In genomic region chr4:53315876-53316762, GRCm38 (mm10) we compare ENCODE assay signal across 12 mouse cellular contexts.
DNase-seq lines count a peak whose midpoint lies in the region; ATAC-seq and TF ChIP-seq lines count a peak whose summit lies in the region.
"Had no signal": no experiment of that assay in that cellular context is flagged by ENCODE, and none has a peak within 500 bp of the region (broad histone marks: within the 10 kb centered on the region; RNA-seq: fewer than 3 reads in every experiment).

No protein-coding gene starts in this region.

- DNase-seq in heart, adult 8-10 months (ENCODE audit: low spot score): no peak
- no peak for DNase-seq in midbrain, embryonic 11.5 days (ENCODE audit: low spot score, missing footprints)
- DNase-seq in induced T-regulatory cell, adult 2 months (ENCODE audit: low read depth): peak; percentile 3
- no peak for DNase-seq in embryo, embryonic 10 days (ENCODE audit: low spot score)
- DNase-seq in layer of hippocampus, postnatal 25 days (ENCODE audit: extremely low spot score in 1 of 2, low spot score in 1 of 2): no peak
- DNase-seq: adrenal gland, adult 8-10 months; thymus, postnatal 4 days had no signal

- peaks cover 8% of the 10 kb centered on the region for H3K4me1 ChIP-seq in heart, embryonic 16.5 days (ENCODE audit: control insufficient read depth, insufficient read depth, low read length)
- peaks cover 20% of the 10 kb centered on the region for H3K4me1 ChIP-seq in midbrain, embryonic 13.5 days (replicated peaks)
- H3K4me1 ChIP-seq in midbrain, embryonic 11.5 days (ENCODE audit: control insufficient read depth, insufficient read depth, low read length): peaks cover 6% of the 10 kb centered on the region
- peaks cover 29% of the 10 kb centered on the region for H3K4me1 ChIP-seq in small intestine, adult 2 months (ENCODE audit: control insufficient read depth, insufficient read depth, insufficient read length, low read length)
- H3K4me1 ChIP-seq: heart, embryonic 10.5 days; megakaryocyte, embryonic 14.5 days had no signal

- 66% methylated on average over 13 of the region's 13 CpGs for WGBS in heart, embryonic 16.5 days
- 83% methylated on average over 13 of the region's 13 CpGs for WGBS in midbrain, embryonic 13.5 days
- WGBS in midbrain, embryonic 11.5 days: 79% methylated on average over 13 of the region's 13 CpGs
- WGBS in small intestine, adult 2 months: 37% methylated on average over 13 of the region's 13 CpGs

- H3K27me3 ChIP-seq in heart, embryonic 16.5 days (ENCODE audit: control insufficient read depth, insufficient read depth, low read length): no peaks in the 10 kb centered on the region
- H3K27me3 ChIP-seq in midbrain, embryonic 13.5 days: no peaks in the 10 kb centered on the region
- H3K27me3 ChIP-seq in midbrain, embryonic 11.5 days (ENCODE audit: control insufficient read depth, insufficient read depth, low read length): no peaks in the 10 kb centered on the region
- no peaks in the 10 kb centered on the region for H3K27me3 ChIP-seq in small intestine, adult 2 months (ENCODE audit: control insufficient read depth, insufficient read depth, low read length)

- no peak for ATAC-seq in heart, embryonic 16.5 days (replicated peaks; ENCODE audit: extremely low read depth, insufficient read depth, low FRiP score)
- 0 out of 2 replicates have a peak, but pooled peaks have one; percentile 28 for ATAC-seq in midbrain, embryonic 13.5 days
- no peak for ATAC-seq in midbrain, embryonic 11.5 days (ENCODE audit: low FRiP score)

- H3K4me3 ChIP-seq in heart, embryonic 16.5 days (ENCODE audit: low read length): no peak overlapping the region
- no peak overlapping the region for H3K4me3 ChIP-seq in midbrain, embryonic 13.5 days (replicated peaks)
- H3K4me3 ChIP-seq in midbrain, embryonic 11.5 days (ENCODE audit: low read depth, low read length): no peak overlapping the region
- H3K4me3 ChIP-seq in small intestine, adult 2 months (ENCODE audit: low read depth, low read length): no peak overlapping the region
- H3K4me3 ChIP-seq: heart, embryonic 10.5 days had no signal

- no peaks in the 10 kb centered on the region for H3K36me3 ChIP-seq in heart, embryonic 16.5 days (ENCODE audit: control insufficient read depth, insufficient read depth)
- no peaks in the 10 kb centered on the region for H3K36me3 ChIP-seq in midbrain, embryonic 13.5 days
- no peaks in the 10 kb centered on the region for H3K36me3 ChIP-seq in midbrain, embryonic 11.5 days (ENCODE audit: control insufficient read depth, insufficient read depth, low read length)
- no peaks in the 10 kb centered on the region for H3K36me3 ChIP-seq in small intestine, adult 2 months (ENCODE audit: control insufficient read depth, insufficient read depth, low read length)
- H3K36me3 ChIP-seq: heart, embryonic 10.5 days had no signal

- H3K9ac ChIP-seq in heart, embryonic 16.5 days (ENCODE audit: low read length): no peak overlapping the region
- no peak overlapping the region for H3K9ac ChIP-seq in midbrain, embryonic 13.5 days (replicated peaks)
- H3K9ac ChIP-seq in midbrain, embryonic 11.5 days (ENCODE audit: low read length): no peak overlapping the region

- H3K9me3 ChIP-seq in heart, embryonic 16.5 days (replicated peaks; ENCODE audit: control insufficient read depth, low read length): no peaks in the 10 kb centered on the region
- no peaks in the 10 kb centered on the region for H3K9me3 ChIP-seq in midbrain, embryonic 13.5 days
- H3K9me3 ChIP-seq in midbrain, embryonic 11.5 days (ENCODE audit: control insufficient read depth, low read length): no peaks in the 10 kb centered on the region
- H3K9me3 ChIP-seq: heart, embryonic 10.5 days; megakaryocyte, embryonic 14.5 days had no signal

- TF ChIP-seq POLR2A in small intestine, adult 2 months (IDR thresholded peaks at IDR 0.05; ENCODE audit: low read depth, low read length): no peak

- H3K27ac ChIP-seq in heart, embryonic 16.5 days (ENCODE audit: low read length): peak overlapping the region; percentile 68
- peak overlapping the region; percentile 57; the same call in 1 of the 2 replicates for H3K27ac ChIP-seq in midbrain, embryonic 13.5 days
- H3K27ac ChIP-seq in midbrain, embryonic 11.5 days (ENCODE audit: low read depth, low read length): no peak overlapping the region
- H3K27ac ChIP-seq in small intestine, adult 2 months (ENCODE audit: insufficient read depth, low read depth, low read length): peak overlapping the region; percentile 51
- H3K27ac ChIP-seq: heart, embryonic 10.5 days had no signal

- no peak for TF ChIP-seq CTCF in small intestine, adult 2 months (IDR thresholded peaks at IDR 0.05; ENCODE audit: extremely low read depth, insufficient read length, insufficient replicate concordance, low read depth, low read length)

- no peak overlapping the region for H3K4me2 ChIP-seq in heart, embryonic 16.5 days (ENCODE audit: low read depth, low read length)
- no peak overlapping the region for H3K4me2 ChIP-seq in midbrain, embryonic 13.5 days (replicated peaks)
- no peak overlapping the region for H3K4me2 ChIP-seq in midbrain, embryonic 11.5 days
